Mouse (Mus musculus) forebrain, embryonic 15.5 days (tissue): Measurements from ENCODE around the gene Tmem135. TPM values are rescaled to one million over a fixed set of nuclear protein-coding genes. Genes with fewer than 3 reads are reported as not detected.

Experiments used
- ATAC-seq: fragments of 200-750 bp; cut with Nextera tagmentation; replicated peaks from 2 replicates; pipeline ENCODE4 v1.8.0; 2017; ENCODE audit warnings: mild to moderate bottlenecking, moderate TSS enrichment, moderate library complexity
- H3K27ac ChIP-seq: fragments of 300-500 bp; sonication (generic); replicated peaks from 2 replicates; pipeline ENCODE4 v1.5.1; 2015; ENCODE audit warnings: mild to moderate bottlenecking, inconsistent platforms
- H3K27me3 ChIP-seq: fragments of 300-500 bp; sonication (generic); 2 replicates; pipeline ENCODE4 v1.6.1; 2015; ENCODE audit warnings: inconsistent platforms
- H3K36me3 ChIP-seq: fragments of 300-500 bp; sonication (generic); 2 replicates; pipeline ENCODE4 v1.6.1; 2015; ENCODE audit warnings: mild to moderate bottlenecking, inconsistent platforms
- H3K4me1 ChIP-seq: fragments of 300-500 bp; sonication (generic); 2 replicates; pipeline ENCODE4 v1.6.1; 2015; ENCODE audit warnings: inconsistent platforms
- H3K4me2 ChIP-seq: fragments of 300-500 bp; sonication (generic); replicated peaks from 2 replicates; pipeline ENCODE4 v1.6.1; 2015; ENCODE audit warnings: mild to moderate bottlenecking, inconsistent platforms
- H3K4me3 ChIP-seq: fragments of 300-500 bp; sonication (generic); 2 replicates; pipeline ENCODE4 v1.5.1; 2015; ENCODE audit warnings: mild to moderate bottlenecking, inconsistent platforms
- H3K9ac ChIP-seq: fragments of 300-500 bp; sonication (generic); replicated peaks from 2 replicates; pipeline ENCODE4 v1.6.1; 2015; ENCODE audit warnings: mild to moderate bottlenecking, inconsistent platforms
- H3K9me3 ChIP-seq: fragments of 300-500 bp; sonication (generic); 2 replicates; pipeline ENCODE4 v1.6.1; 2016; ENCODE audit warnings: inconsistent platforms
- WGBS: fragments of 180-500 bp; shearing (Covaris S2); methylation state at CpG from one replicate; pipeline ENCODE4 v1.1.7; 2015; ENCODE audit warnings: mixed read lengths; 5-methylcytosine and 5-hydroxymethylcytosine counted together
- polyA plus RNA-seq: library from polyadenylated mRNA; unstranded; fragments of >200 nt; fragmentation: Nextera tagmentation; extraction: Ambion mirVana; gene quantifications from 2 replicates; pipeline ENCODE4 v1.2.1, GENCODE M21; 2015

Gene Tmem135
- polyA plus RNA-seq, 1 experiment from 2014 or later, result 25.4 TPM

DNA sequence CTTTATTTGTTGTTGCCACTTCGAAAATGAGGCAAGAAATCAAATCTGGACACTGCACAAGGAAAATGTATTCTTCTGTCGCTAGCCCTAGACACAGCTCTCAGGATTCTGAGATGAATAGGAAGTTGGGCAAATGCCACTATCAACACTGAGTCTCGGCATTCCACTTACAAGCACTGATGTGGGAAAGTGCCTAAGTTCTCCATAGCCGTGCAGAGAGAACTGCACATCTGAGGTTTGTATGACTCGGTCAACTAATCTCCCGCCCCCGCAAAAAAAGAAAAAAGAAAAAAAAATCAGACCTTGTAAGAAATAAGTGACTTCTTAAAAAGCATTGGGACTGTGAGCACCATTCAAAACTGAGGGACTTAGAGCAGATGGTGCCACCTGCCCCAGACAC, 248.3 kb downstream of the Tmem135 start:
- Histone ChIP-seq H3K36me3 (peaks cover 10% of the 10 kb centered on the region), H3K4me2 (no peak overlapping the region), H3K9me3 (no peaks in the 10 kb centered on the region), H3K27ac (no peak overlapping the region), H3K4me3 (no peak overlapping the region), H3K9ac (no peak overlapping the region), H3K27me3 (no peaks in the 10 kb centered on the region), H3K4me1 (peaks cover 3% of the 10 kb centered on the region; the same call in 1 of the 2 replicates)
- ATAC-seq, result no peak
- 78% methylated on average over 7 of the region's 7 CpGs for WGBS

DNA sequence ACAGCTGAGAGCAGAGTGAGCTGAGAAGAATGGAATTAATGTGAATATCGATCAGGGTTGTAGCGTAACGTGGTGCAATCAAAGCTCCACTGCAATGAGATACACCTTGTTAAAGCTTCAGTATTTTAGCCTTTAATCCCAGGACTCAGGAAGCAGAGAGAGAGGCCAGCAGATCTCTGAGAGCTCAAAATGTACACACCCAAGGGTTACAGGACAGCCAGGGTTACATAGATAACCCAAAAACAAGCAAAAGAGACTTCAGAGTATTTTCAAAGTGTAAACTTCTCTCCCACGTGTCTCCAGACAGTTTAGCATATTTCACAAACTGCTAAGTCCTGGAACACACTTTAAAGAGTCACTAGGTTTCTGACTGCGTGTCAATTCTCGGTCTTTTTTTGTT, 248.8 kb downstream of the Tmem135 start:
- peaks cover 10% of the 10 kb centered on the region for H3K36me3 ChIP-seq
- ATAC-seq, result no peak
- H3K27ac ChIP-seq, result no peak overlapping the region
- no peak overlapping the region for H3K4me3 ChIP-seq
- no peaks in the 10 kb centered on the region for H3K27me3 ChIP-seq
- no peak overlapping the region for H3K9ac ChIP-seq
- no peak overlapping the region for H3K4me2 ChIP-seq
- H3K9me3 ChIP-seq, result no peaks in the 10 kb centered on the region
- H3K4me1 ChIP-seq, result peaks cover 3% of the 10 kb centered on the region; the same call in 1 of the 2 replicates
- WGBS, result 80% methylated on average over 6 of the region's 6 CpGs

DNA sequence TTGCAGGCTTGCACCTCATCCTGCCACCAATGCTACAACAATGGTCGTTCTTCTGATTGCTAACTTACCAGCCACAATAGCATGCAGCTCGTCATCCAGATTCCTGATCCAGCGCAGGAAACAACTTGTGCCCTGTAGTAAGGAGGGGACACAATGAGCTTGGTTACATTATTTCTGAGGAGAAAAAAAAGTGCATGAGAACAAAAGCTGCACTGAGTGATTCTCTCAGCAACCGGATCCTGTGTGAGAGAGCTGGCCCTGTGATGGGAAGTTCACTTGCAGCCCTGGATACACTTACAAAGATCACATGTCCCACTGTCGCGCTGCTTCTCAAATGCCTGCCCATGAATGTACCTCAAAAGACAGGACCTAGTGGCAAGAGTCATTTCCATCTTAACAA, 252.7 kb downstream of the Tmem135 start:
- peaks cover 3% of the 10 kb centered on the region; the same call in 1 of the 2 replicates for H3K4me1 ChIP-seq
- H3K27ac ChIP-seq, result no peak overlapping the region
- no peak overlapping the region for H3K9ac ChIP-seq
- no peak for ATAC-seq
- no peaks in the 10 kb centered on the region for H3K27me3 ChIP-seq
- WGBS, result 70% methylated on average over 6 of the region's 6 CpGs
- no peak overlapping the region for H3K4me3 ChIP-seq
- no peaks in the 10 kb centered on the region for H3K9me3 ChIP-seq
- peaks cover 6% of the 10 kb centered on the region; the same call in 1 of the 2 replicates for H3K36me3 ChIP-seq
- H3K4me2 ChIP-seq, result no peak overlapping the region

DNA sequence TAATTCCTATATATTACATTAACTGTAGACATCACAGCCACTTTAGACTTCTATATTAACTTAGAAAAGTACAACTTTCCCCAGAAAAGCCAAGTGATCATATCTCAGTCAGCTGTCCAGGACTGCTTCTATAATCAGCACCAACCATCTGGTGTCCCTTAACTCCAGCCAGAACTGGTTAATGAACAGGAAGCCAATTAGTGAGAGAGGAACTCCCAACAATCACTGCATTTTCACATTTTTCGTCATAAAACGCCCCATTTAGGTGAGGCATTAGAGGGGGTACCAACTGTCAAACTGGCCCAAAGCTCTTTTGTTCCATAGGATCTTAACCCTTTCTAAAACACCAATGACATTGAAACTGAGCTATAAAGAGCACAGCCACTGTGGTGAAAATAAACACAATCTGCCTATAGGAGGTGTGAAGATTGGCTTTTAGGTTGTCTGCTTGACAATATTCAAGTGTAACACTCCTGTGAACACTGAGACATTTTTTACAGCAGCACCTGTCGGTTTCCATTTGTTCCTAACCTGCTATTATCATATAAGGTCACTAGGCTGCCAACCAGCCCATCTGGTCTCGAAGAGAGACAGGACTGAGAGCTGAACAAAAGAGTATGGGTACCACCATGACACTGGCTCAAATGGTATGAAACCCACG, 263.3 kb downstream of the Tmem135 start:
- Histone ChIP-seq H3K27ac (peak overlapping the region; percentile 73), H3K4me3 (no peak overlapping the region), H3K4me2 (no peak overlapping the region), H3K27me3 (no peaks in the 10 kb centered on the region), H3K9ac (no peak overlapping the region), H3K4me1 (no peaks in the 10 kb centered on the region), H3K9me3 (no peaks in the 10 kb centered on the region), H3K36me3 (no peaks in the 10 kb centered on the region)
- 48% methylated on average over 5 of the region's 5 CpGs for WGBS
- ATAC-seq, result peak; percentile 92

DNA sequence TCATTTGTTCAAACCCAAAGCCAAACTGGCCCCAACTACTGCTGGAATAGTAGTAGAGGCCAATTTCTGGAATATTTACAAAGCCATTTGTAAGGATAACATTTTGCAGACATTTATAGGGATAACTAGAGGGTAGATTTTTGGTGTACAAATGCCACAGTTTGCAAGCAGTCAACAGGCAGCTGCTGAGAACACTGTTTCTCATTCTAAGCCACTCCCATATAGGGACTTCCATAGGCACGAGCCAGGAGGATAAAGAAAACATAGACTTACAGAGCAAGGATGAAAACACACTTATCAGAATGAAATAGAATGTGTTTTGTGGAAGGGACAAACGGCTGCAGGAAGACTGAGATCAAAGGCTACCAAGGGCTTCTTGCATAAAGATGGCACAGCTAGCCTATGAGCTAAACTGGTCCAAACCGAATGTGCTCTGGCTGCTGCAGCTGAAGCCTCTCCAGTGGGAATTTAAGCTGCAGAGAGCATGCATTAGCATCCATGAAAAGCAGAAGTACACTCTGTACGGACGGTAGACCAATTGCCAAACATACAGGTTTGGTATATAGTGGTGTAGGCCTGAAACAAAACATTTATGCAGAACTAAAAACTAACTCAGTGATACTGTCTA, 269.0 kb downstream of the Tmem135 start:
- Histone ChIP-seq H3K27ac (no peak overlapping the region), H3K9ac (no peak overlapping the region), H3K4me1 (no peaks in the 10 kb centered on the region), H3K36me3 (no peaks in the 10 kb centered on the region), H3K4me3 (no peak overlapping the region), H3K27me3 (no peaks in the 10 kb centered on the region), H3K9me3 (no peaks in the 10 kb centered on the region), H3K4me2 (no peak overlapping the region)
- 84% methylated on average over 5 of the region's 5 CpGs for WGBS
- ATAC-seq, result no peak

DNA sequence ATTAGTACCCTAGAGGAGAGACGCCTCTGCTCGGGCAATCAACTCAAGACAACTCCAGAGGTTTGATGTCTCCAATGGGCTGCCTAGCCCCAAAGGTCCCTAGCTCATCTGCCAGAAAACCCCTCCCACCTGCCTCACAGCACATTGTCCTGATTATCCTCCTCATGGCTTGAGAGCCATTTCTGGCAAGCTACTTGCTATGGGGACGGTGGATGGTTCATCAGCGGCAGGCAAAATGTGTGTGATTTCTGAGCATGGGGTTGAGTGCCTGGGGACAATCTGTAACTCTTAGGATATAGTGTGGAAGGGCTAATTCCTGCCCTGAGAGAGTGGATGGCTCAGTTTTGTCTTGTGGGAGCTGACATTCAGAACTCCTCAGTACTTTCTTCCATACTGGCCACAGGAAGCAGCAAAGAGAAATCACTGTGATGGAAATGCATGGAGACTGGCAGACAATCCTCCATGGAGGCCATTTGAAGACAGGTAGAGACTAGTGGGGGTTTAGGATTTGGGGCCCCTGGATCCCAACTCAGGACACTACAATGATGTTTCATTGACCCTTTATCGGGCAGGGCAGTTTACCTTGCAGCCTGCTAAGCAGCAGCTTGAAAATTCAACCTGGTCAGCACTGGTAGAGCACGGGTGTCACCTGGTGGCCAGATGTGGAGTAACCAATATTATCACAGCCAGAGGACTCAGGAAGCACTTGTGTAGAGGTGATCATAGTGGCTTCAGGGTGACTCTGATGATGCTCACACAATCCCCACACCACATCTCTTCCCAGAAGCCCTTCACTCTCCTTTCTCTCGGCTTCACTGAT, 277.7 kb downstream of the Tmem135 start:
- ATAC-seq, result peak; percentile 88
- H3K27me3 ChIP-seq, result no peaks in the 10 kb centered on the region
- no peaks in the 10 kb centered on the region for H3K9me3 ChIP-seq
- H3K27ac ChIP-seq, result no peak overlapping the region
- H3K36me3 ChIP-seq, result no peaks in the 10 kb centered on the region
- WGBS, result 62% methylated on average over 7 of the region's 7 CpGs
- H3K4me2 ChIP-seq, result no peak overlapping the region
- H3K4me3 ChIP-seq, result no peak overlapping the region
- no peak overlapping the region for H3K9ac ChIP-seq
- no peaks in the 10 kb centered on the region for H3K4me1 ChIP-seq

DNA sequence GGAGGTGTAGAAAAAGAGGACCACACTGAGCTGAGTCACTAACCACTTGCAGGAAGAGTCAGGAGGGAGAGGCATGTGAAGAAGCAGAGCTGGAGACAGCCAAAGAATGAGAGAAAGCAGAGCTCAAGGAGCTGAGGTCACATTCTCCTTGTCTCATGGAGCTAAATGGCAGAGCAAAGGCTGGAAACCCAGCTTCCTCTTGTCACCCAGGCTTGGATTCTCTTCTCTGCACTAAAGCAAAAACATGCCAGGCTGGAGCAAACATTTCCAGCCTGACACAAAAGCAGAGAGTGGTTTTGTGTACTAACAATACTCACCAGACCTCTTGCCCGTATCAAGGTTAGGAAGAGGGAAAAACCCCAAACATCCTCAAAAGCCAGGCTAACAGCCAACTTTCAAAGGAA, 287.8 kb downstream of the Tmem135 start:
- H3K9me3 ChIP-seq, result no peaks in the 10 kb centered on the region
- H3K9ac ChIP-seq, result no peak overlapping the region
- no peak for ATAC-seq
- no peaks in the 10 kb centered on the region for H3K36me3 ChIP-seq
- no peaks in the 10 kb centered on the region for H3K27me3 ChIP-seq
- H3K4me2 ChIP-seq, result no peak overlapping the region
- H3K27ac ChIP-seq, result no peak overlapping the region
- WGBS, result 32% methylated on average over 1 of the region's 1 CpGs
- H3K4me3 ChIP-seq, result no peak overlapping the region
- no peaks in the 10 kb centered on the region for H3K4me1 ChIP-seq

DNA sequence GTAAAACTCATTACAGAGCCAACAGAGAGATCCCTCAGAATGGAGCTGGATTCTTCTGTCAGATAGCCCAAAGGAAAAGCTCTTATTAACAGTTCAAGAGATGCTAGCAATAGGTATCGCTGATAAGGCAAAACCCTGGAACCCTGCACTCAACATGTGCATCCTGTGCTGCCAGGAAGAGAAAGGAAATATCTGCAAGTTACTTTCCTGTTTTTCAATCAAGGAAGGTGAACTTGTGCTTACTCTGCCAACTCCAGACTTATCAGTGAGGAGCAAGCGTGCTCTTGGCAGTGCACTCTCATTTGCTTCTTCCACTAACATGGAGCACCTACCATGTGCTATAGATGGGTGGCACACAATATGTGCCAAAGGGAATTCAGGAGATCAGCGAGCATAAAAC, 288.4 kb downstream of the Tmem135 start:
- no peak overlapping the region for H3K4me2 ChIP-seq
- no peak overlapping the region for H3K9ac ChIP-seq
- no peaks in the 10 kb centered on the region for H3K4me1 ChIP-seq
- no peaks in the 10 kb centered on the region for H3K27me3 ChIP-seq
- H3K4me3 ChIP-seq, result no peak overlapping the region
- no peaks in the 10 kb centered on the region for H3K36me3 ChIP-seq
- 84% methylated on average over 3 of the region's 3 CpGs for whole genome bisulfite sequencing
- ATAC-seq, result no peak
- H3K27ac ChIP-seq, result no peak overlapping the region
- H3K9me3 ChIP-seq, result no peaks in the 10 kb centered on the region

DNA sequence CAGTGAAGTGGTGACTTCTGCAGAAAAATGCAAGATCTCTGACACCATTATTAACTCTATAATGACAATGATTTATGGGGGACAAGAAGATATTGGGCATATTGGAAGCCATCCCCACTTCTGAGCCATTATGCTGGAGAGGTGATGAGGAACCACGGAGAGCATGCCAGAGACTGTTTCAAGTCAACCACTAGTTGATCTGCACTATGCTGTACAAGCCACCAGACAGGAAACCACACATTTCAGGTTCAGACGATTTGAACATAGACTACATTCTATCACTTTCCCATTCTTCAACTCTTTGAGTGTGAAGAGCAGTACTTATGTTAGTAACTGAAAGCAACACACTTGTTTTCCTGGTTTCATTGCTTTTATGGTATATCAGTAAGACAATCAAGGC, 297.6 kb downstream of the Tmem135 start:
- H3K4me3 ChIP-seq, result no peak overlapping the region
- ATAC-seq, result no peak
- no peaks in the 10 kb centered on the region for H3K4me1 ChIP-seq
- no peaks in the 10 kb centered on the region for H3K36me3 ChIP-seq
- no peak overlapping the region for H3K9ac ChIP-seq
- H3K27ac ChIP-seq, result no peak overlapping the region
- no peaks in the 10 kb centered on the region for H3K27me3 ChIP-seq
- H3K4me2 ChIP-seq, result no peak overlapping the region
- H3K9me3 ChIP-seq, result no peaks in the 10 kb centered on the region
- WGBS, result 93% methylated on average over 2 of the region's 2 CpGs

DNA sequence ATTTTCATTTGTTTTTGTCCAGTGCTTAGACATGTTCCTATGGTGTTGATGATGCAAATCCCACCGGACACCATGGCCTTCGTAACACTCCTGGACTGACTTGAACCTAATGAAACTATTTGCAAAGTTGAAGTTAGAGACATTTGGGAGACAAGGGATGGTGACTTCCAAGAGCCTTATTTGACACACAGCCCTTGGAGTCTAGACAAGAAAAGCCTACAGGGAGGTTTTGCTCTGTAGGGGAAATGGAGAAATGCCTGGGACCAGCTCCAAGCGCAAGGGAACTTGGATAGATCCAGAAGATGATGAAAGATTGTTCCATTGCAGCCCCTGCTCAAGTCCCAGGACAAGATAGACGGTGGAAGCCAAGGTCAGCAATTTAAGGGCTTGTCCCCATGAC, 304.3 kb downstream of the Tmem135 start:
- Histone ChIP-seq H3K27ac (no peak overlapping the region), H3K4me1 (no peaks in the 10 kb centered on the region), H3K27me3 (no peaks in the 10 kb centered on the region), H3K4me2 (no peak overlapping the region), H3K4me3 (no peak overlapping the region), H3K9me3 (no peaks in the 10 kb centered on the region), H3K9ac (no peak overlapping the region), H3K36me3 (no peaks in the 10 kb centered on the region)
- WGBS, result 95% methylated on average over 4 of the region's 4 CpGs
- ATAC-seq, result no peak
